Mouse (Mus musculus) sigmoid colon, adult 10 weeks (tissue): Measurements from ENCODE around the gene Spryd7. TPM values are rescaled to one million over a fixed set of nuclear protein-coding genes. Genes with fewer than 3 reads are reported as not detected.

Source experiments
- polyA plus RNA-seq: library from polyadenylated mRNA; stranded (reverse); fragments of 350-450 nt; fragmentation: Illumina TruSeq; extraction: RNeasy Lipid Tissue Mini Kit (QIAGEN cat#74804); gene quantifications from one replicate; pipeline ENCODE4 v1.2.3, GENCODE M21; 2014; ENCODE audit warnings: low read depth, low replicate concordance

Spryd7 gene
- polyA plus RNA-seq: 75.0 TPM

DNA sequence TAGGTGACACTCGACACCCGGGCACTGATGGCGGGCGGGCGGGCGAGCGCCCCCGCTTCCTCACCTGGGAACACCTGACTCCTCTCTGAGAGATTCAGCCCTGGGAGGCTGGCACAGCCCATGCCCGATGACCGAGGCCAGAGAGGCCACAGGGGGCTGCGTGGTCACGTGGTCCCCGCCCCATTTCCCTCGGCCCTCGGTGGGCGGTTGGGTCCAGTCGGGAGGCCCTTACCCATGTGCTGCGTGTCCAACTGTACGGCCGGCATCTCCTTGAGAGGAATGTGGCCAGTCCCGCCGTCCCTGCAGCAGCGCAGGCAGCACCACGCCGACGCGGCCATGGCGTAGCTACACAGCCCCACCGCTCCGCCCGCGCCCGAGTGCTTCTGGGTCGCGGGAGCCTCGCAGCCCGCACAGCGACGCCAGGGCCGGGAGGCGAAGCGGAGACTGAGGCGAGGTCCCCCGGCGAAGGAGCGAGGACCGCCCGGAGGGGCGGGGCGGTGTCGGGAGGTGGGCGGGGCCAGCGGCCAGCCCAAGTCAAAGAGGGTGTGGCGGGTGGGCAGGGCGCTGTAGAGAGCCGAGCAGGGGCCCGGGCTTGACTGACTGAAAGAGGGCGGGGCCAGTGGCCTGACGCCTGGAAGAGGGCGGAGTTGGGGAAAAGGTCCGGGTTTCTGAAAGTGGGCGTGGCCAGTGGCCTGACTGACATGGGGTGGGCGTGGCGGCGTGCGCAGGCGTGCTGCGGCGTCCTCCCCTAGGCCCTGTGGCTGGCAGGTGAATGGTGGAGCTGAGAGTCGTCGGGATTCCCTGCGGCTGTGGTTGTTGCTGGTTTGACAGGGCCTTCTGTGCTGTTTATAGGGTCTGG lies at the start of gene Spryd7:
Spryd7 (minus strand) TSS at position 598 of the 859 bp plus-strand sequence.

DNA sequence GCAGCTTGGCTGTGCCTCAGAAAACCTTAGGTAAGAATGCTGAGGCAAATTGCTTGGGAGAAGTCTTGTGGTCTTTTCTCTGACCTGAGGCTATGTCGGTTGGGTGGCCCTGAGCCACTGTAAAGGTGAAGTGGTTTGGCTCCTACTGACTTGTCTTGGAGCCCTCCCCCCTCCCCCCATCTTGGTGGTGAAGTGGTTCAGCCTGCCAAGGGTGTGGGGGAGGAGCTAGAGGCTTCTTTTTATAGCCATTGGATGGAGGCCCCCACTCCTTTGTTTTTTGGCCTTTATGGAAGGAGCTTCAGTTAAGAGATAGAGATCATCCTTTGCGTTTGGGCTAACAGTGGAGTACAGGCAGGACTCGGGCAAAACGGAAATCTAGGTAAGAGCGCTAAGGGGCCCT lies 41.3 kb upstream of the Spryd7 start, which contains the start of gene Trim13:
Trim13 (plus strand) TSS at position 280 of the 400 bp plus-strand sequence.

Other genes starting within 250 kb of the Spryd7 start
- 1.4 TPM for gene Arl11, start 247.1 kb downstream of the Spryd7 start, polyA plus RNA-seq
- 4.6 TPM for gene Ebpl, start 196.4 kb downstream of the Spryd7 start, polyA plus RNA-seq
- 109 TPM for gene Kpna3, start 117.0 kb downstream of the Spryd7 start, polyA plus RNA-seq
- 15.5 TPM for gene Trim13, start 41.4 kb upstream of the Spryd7 start, polyA plus RNA-seq
- gene Kcnrg, start 50.6 kb upstream of the Spryd7 start, polyA plus RNA-seq: not detected